Mouse (Mus musculus) E14TG2a.4 (cell line): Measurements from ENCODE around the gene Podn.

ENCODE experiments used
- H3K27me3 ChIP-seq: 2 replicates; pipeline ENCODE4 v1.6.1; 2014; ENCODE audit warnings: low read length, control low read depth; ENCODE audit not compliant: insufficient read depth
- H3K36me3 ChIP-seq: 2 replicates; pipeline ENCODE4 v1.6.1; 2014; ENCODE audit warnings: low read length, control low read depth; ENCODE audit not compliant: insufficient read depth
- H3K4me1 ChIP-seq: replicated peaks from 2 replicates; pipeline ENCODE4 v1.6.1; 2014; ENCODE audit warnings: low read depth, low read length, control low read depth
- H3K4me3 ChIP-seq: replicated peaks from 2 replicates; pipeline ENCODE4 v1.5.1; 2014; ENCODE audit warnings: mild to moderate bottlenecking, low read length
- H3K9me3 ChIP-seq: 2 replicates; pipeline ENCODE4 v1.6.1; 2014; ENCODE audit warnings: low read length, control low read depth
- CTCF ChIP-seq: conservative IDR thresholded peaks from 2 replicates; pipeline ENCODE4 v1.5.1; 2014; ENCODE audit warnings: low read length
- NANOG ChIP-seq: IDR thresholded peaks from 2 replicates; pipeline ENCODE4 v1.6.1; 2014; ENCODE audit warnings: borderline replicate concordance, low read length, mixed read lengths
- POU5F1 ChIP-seq: IDR thresholded peaks from 2 replicates; pipeline ENCODE4 v1.6.1; 2014; ENCODE audit warnings: low read length, borderline replicate concordance

Podn gene

GRCm38 (mm10) chr4:107969781-107970180 lies 126.5 kb downstream of the Podn start:
- H3K9me3 ChIP-seq = no peaks in the 10 kb centered on the region
- no peak for TF ChIP-seq POU5F1
- no peak for TF ChIP-seq CTCF
- no peak for TF ChIP-seq NANOG
- H3K36me3 ChIP-seq = no peaks in the 10 kb centered on the region
- H3K27me3 ChIP-seq = peaks cover 7% of the 10 kb centered on the region
- H3K4me1 ChIP-seq = peaks cover 52% of the 10 kb centered on the region
- H3K4me3 ChIP-seq = no peak overlapping the region

DNA sequence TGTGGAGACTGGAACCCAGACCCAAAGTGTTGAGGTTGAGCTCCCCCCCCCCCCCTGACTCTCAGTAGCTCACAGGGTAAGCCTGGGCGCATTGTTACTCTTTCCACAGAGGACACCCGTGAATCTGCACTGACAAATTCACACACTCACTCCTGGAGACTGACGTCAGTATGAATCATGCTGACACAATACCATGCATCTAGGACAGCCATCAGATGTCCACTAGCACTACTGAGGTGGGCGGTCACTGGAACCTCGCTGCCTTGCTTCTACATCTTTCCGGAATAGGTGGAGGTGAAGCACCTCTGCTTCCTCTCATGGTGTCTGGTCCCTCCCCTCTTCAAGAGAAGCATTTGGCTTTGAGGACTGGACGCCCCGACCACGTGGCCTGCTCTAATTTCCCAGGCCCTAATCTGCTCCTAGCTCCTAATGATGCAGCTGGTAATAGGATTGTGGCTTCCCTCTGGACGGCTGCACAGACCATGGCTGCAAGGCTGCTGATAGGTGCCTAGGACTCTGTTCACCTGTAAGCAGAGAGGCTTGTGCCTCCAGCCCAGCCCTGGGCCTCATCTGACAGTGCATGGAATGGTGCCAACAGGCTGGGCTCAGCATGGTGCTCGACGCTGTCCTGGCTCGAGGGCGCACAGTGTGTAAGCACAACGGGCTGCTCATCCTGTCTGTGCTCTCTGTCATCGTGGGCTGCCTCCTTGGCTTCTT lies 128.1 kb downstream of the Podn start, which contains the start of gene Slc1a7:
Gene Slc1a7 (plus strand): TSS at position 367 of the 717 bp plus-strand sequence.
- H3K4me1 ChIP-seq = peaks cover 55% of the 10 kb centered on the region
- TF ChIP-seq NANOG (no peak), POU5F1 (no peak), CTCF (no peak)
- no peaks in the 10 kb centered on the region for H3K9me3 ChIP-seq
- no peak within 1 kb of the TSS for H3K4me3 ChIP-seq
- no peaks in the 10 kb centered on the region for H3K36me3 ChIP-seq
- peaks cover 7% of the 10 kb centered on the region for H3K27me3 ChIP-seq

DNA sequence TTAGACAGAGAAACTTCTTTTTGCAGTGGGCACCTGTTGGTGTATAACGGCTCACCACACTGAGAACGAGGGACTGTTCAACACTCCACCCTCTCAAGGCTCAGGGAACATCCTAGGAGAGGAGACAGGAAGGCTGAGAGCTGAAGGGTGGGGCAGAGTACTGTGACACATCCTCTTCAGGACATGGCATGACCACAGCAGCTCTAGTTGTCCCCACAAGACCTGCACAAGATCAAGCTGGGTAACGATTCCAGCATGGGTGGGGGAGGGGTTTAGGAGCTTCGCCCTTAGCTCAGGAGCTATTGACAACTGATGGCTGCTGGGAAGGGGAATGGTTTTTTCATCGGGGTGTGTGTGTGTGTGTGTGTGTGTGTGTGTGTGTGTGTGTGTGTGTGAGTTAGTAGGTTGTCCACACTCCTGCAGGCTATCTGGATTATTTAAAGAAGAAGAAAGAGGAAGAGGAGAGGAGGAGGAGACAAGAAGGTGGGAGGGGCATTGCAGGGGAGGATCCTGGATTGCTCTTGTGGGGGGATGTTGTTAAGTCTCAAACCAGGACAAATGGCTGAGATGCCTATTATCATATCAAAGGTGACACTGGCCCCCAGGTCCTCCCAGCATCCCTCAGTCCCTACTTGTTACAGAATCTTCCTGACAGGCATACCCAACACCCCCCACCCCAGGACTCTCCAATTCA lies 129.7 kb downstream of the Podn start:
- Histone ChIP-seq H3K36me3 (no peaks in the 10 kb centered on the region), H3K4me1 (peaks cover 59% of the 10 kb centered on the region), H3K4me3 (no peak overlapping the region), H3K27me3 (peaks cover 21% of the 10 kb centered on the region), H3K9me3 (no peaks in the 10 kb centered on the region)
- no peak for TF ChIP-seq POU5F1
- TF ChIP-seq NANOG = no peak
- no peak for TF ChIP-seq CTCF
